Mouse (Mus musculus) splenic B cell, adult 2 months (primary cell): ENCODE measurements at regions not wholly inside any gene's neighbourhood (a gene's known extent, or its start where the extent isn't known, plus 50 kb on each side); places are given as distances from the start of the nearest gene placed in this dataset.
"Not testable (repeated sequence)": the region's sequence is repeated elsewhere in the genome, so short reads cannot be mapped to it uniquely, and the experiment has no call there.

Experiments
- DNase-seq: peaks from one replicate; pipeline ENCODE4 v3.0.0-alpha.2; 2011; ENCODE audit warnings: low read depth, low spot score
- H3K27me3 ChIP-seq: 2 replicates; pipeline ENCODE4 v1.6.1; 2012; ENCODE audit warnings: mild to moderate bottlenecking, low read length, moderate library complexity, mixed read lengths; ENCODE audit not compliant: control insufficient read depth, poor library complexity, insufficient read depth, severe bottlenecking
- H3K36me3 ChIP-seq: 2 replicates; pipeline ENCODE4 v1.6.1; 2012; ENCODE audit warnings: mild to moderate bottlenecking, low read length, moderate library complexity, mixed read lengths; ENCODE audit not compliant: control insufficient read depth, poor library complexity, insufficient read depth, severe bottlenecking

DNA sequence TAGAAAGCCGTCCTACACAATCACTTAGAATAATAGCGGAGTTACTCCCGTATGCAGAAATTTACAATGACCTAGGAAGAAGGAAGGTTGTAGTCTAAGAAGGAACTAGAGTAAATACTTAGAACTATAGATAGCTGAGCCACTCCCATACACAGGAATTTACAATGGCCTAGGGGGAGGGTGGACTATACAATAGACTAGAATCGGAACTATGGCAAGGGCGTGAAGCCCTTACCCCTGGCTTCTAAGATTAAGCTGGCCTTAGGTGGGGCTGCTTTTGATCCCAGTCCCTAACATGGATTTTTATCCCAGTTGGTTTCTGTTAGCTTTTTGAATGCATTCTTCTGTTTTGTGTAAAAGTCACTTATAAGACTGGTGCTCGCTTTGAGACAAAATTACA lies 352.6 kb upstream of the Ccdc54 start:
- not testable (repeated sequence) for H3K27me3 ChIP-seq, H3K36me3 ChIP-seq, DNase-seq

- H3K36me3 ChIP-seq, result no peaks in the 10 kb centered on the region
- H3K27me3 ChIP-seq, result no peaks in the 10 kb centered on the region
- DNase-seq, result no peak
Measured at GRCm38 (mm10) chr16:50942291-50942690, 351.3 kb upstream of the Ccdc54 start.

DNA sequence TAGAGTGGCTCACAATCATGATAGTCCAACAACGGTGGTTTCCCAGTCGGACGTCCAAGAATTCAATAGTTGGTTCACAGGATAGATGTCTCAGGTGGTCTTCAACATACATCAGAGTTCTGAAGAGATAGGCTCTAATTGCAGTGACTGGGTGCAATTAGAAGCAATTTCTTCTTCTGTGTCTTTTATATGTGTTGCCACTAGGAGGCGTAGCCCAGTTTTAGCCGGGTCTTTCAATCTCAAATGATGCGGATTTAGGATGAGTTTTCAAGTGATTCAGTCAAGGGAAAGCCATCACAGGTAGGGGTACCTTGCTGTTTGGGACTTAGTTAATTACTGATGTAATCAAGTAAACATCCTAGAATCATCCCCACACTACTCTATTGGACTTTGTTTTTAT lies 348.4 kb upstream of the Ccdc54 start:
- H3K27me3 ChIP-seq, result no peaks in the 10 kb centered on the region
- no peak for DNase-seq
- H3K36me3 ChIP-seq, result no peaks in the 10 kb centered on the region

DNA sequence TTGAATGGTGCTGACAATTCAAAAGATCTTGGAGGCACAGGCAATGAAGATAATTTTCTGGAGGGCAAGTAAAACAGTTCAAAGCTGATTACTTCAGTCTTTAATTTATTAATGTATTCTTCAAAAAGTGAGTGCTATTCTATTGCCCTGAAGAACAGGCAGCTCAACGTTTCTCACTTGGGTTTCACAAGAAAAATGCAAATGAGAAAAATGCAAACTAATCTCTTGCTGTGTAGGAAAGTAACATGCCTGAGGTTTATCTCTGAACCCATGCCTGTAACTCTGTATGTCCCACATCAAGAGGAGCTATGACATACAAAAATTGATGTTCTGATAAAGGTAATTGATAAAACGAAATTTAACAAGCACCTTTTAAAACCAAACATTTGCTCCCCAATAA lies 316.8 kb upstream of the Ccdc54 start:
- DNase-seq, result no peak
- no peaks in the 10 kb centered on the region for H3K27me3 ChIP-seq
- H3K36me3 ChIP-seq, result no peaks in the 10 kb centered on the region

GRCm38 (mm10) chr16:50899151-50899550 lies 308.2 kb upstream of the Ccdc54 start:
- H3K27me3 ChIP-seq, result no peaks in the 10 kb centered on the region
- no peak for DNase-seq
- no peaks in the 10 kb centered on the region for H3K36me3 ChIP-seq

GRCm38 (mm10) chr16:50877926-50878325 lies 287.0 kb upstream of the Ccdc54 start:
- no peaks in the 10 kb centered on the region for H3K36me3 ChIP-seq
- DNase-seq, result no peak
- H3K27me3 ChIP-seq, result no peaks in the 10 kb centered on the region

DNA sequence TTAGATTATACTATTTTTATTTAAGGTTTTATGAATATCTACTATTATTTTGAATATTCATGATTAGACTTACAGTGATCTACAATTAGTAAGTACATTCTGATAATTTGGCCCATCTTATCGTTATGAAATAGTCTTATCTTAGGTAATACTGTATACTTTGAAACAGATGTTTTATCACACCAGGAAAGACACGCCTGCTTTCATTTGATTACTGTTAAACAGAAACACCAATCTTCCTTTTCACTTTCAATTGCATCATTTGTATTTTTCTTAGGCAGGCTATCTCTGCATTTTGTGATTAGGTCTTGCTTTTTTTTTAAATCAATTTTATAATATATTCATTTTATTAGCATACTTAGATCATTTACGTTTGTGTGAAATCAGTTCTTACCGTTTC lies 280.4 kb upstream of the Ccdc54 start:
- Histone ChIP-seq H3K27me3 (no peaks in the 10 kb centered on the region), H3K36me3 (no peaks in the 10 kb centered on the region)
- DNase-seq, result no peak

DNA sequence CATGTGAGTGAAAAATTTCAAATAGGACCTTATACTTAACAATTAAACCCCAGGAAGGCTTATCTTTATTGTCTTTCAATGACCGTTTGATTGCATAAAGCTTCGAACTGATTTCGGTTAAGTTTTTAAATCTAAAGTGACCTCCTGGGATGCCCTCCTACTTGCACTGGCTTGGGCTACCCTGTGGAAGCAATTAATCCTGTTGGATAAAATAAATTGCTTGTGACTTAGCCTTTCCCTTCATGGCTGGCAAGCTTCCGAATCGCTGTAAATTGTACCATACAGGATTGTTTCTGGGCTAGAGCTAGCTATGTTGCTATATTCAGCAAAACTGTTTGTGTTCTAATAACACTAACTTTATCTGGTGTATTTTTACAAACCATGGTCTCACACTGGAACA lies 272.6 kb upstream of the Ccdc54 start:
- no peaks in the 10 kb centered on the region for H3K36me3 ChIP-seq
- DNase-seq, result no peak
- H3K27me3 ChIP-seq, result no peaks in the 10 kb centered on the region

DNA sequence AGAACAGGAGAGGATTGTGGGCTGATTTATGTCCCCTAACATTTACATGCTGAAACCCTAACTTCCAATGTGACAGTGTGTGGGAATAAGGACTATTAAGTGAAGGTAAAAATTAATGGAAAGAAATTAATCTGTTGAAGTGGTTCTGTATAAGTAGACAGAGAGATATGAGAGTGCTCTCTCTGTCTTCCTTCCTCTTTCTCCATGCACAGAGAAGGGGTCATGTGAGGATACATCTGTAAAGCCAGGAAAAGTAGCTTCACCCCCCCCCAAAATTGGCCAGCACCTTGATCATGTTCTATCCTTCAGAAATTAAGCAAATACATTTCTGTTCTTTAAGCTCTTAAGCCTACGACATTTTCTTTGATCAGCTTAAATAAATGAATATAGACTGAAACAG lies 268.6 kb upstream of the Ccdc54 start:
- no peaks in the 10 kb centered on the region for H3K27me3 ChIP-seq
- DNase-seq, result no peak
- H3K36me3 ChIP-seq, result no peaks in the 10 kb centered on the region

DNA sequence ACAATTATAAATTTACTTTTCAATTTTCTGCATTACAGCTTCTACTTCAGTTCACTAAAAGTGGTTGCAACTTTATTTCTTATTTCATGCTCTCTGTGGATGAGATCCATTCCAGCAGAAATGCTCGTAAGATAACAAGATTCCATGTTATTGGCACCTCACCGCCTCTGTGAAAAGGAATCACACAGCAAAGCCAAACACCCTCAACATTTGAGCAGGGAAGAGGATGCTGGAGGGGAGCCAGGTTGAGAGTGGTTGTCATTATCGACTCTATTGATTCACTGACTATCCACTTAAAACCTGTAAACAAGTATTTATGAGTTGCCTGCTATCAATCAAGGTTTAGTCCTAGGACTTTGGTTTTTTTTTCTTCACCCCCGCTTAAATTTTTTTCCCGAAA lies 261.1 kb upstream of the Ccdc54 start:
- H3K36me3 ChIP-seq, result no peaks in the 10 kb centered on the region
- no peak for DNase-seq
- no peaks in the 10 kb centered on the region for H3K27me3 ChIP-seq

GRCm38 (mm10) chr16:50847693-50848092 lies 256.7 kb upstream of the Ccdc54 start:
- Histone ChIP-seq H3K27me3 (no peaks in the 10 kb centered on the region), H3K36me3 (no peaks in the 10 kb centered on the region)
- no peak for DNase-seq

DNA sequence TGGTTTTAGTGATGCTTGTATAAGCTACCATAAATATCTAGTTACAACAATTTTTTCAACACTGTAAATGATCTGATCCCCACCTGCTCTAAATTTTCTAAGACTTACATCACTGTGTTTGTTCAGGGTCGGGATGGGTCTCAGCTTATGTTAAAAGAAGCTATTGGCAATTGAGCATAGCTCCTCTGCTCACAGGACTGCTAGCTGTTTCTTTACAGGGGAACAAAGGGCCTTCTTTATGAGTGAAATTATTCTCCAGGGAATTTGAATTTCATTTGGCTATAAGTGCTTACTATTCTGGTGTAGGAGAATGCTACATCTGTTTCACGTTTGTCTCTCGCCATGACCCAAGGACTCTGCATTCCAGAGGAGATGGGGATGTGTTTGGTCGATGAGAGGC lies 255.6 kb upstream of the Ccdc54 start:
- Histone ChIP-seq H3K27me3 (no peaks in the 10 kb centered on the region), H3K36me3 (no peaks in the 10 kb centered on the region)
- DNase-seq, result no peak

DNA sequence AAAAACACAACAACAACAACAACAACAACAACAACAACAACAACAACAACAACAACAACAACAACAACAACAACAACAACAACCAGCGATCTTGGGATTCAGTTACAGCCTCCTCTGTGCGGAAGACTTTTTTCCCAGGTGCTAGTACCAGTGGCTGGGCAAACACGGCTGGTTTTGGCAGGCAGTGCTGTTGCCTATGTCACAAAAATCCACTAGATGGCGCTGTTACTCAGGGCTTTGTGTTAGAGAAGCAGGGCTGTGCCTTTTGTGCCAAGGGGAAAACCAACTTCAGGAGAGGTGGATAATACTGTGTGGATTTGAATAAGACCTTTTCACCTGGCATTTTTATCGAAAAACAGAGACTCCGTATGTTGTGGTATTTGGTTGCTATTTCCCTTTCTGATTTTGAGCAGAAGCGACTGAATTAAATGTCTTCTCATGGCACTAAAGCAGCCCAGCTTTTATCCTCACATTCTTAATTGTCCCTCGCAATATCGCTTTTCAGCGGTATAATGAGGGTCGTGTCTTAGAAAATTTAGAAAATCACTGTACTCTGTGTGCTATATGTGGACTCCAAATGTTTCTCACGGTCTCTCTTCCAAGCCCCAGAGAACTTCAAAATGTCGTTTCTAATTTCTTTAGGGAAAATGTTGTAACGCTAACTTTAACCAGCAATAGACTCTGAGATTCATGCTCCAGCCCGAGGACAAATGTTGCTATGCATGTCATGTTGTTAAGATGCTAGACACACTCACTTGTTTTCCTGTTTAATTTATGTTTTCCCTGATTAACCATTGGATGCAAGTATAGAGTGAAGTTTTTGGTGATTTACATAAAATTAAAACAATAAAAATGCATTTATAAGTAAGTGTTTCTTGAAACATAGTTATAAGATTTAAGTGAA lies 251.0 kb upstream of the Ccdc54 start:
- Histone ChIP-seq H3K27me3 (no peaks in the 10 kb centered on the region), H3K36me3 (no peaks in the 10 kb centered on the region)
- DNase-seq, result peak; percentile 33

DNA sequence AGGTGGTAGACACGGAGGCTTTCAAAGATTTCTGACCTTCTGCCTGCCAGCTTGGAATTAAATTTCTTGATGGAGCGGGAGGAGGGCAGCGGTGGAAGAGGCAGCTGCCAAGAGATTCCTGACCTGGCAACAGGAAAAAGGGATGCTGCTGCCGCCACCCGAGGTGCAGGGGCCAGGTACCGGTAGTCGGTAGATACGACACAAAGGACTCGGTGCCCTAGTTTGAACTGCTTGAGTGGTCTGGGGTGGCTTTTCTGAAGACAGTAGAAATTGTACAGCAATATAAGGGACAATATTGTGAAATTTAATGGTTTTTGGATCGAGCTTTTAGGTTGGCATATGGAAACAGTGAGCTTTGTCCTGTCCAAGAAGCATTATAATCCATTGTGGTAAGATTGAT lies 250.3 kb upstream of the Ccdc54 start:
- no peak for DNase-seq
- H3K27me3 ChIP-seq, result no peaks in the 10 kb centered on the region
- no peaks in the 10 kb centered on the region for H3K36me3 ChIP-seq

DNA sequence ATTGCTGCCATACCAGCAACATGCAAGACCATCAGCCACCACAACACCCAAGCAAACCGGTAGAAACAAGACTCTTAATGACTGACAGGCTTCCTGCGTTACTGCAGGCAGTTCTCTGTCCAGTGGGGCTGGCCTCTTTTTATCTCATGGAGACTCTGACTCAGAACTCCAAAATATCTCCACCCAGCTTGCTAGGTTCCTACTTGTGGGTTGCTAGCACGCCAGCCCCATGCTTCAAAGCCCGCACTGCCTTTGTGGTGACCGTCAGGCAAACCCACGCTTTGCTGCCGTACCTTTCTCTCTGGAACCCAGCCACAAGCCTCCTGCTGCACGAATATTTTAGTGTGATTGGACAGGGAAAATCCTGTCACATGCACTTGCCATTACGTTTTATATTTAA lies 248.7 kb upstream of the Ccdc54 start:
- no peak for DNase-seq
- H3K36me3 ChIP-seq, result no peaks in the 10 kb centered on the region
- no peaks in the 10 kb centered on the region for H3K27me3 ChIP-seq

DNA sequence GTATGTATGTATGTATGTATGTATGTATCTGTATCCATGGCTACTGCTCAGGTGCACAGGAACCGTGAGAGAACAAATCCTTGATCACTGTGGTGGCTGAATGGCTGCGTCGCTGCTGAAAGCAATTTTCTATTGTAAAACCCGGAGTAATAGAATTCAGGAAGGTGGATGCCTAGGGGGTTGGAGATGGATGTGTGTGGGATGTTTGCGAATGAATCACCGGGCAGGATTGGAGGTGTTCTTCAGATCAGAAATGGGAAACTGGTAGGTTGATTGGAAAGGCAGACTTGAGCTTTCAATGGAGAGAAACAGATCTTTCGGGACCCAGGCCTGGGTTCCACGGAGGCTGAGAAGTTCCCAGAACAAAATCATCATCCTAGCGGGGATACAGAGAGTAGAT lies 246.5 kb upstream of the Ccdc54 start:
- no peaks in the 10 kb centered on the region for H3K36me3 ChIP-seq
- no peak for DNase-seq
- H3K27me3 ChIP-seq, result no peaks in the 10 kb centered on the region
